Mouse (Mus musculus) heart, embryonic 13.5 days (tissue): Measurements from ENCODE around the gene Spire2. TPM values are rescaled to one million over a fixed set of nuclear protein-coding genes. Genes with fewer than 3 reads are reported as not detected.
"Not testable (repeated sequence)": the region's sequence is repeated elsewhere in the genome, so short reads cannot be mapped to it uniquely, and the experiment has no call there.

Experiments used
- ATAC-seq: fragments of 200-750 bp; cut with Nextera tagmentation; 2 replicates; pipeline ENCODE4 v1.8.0; 2017; ENCODE audit warnings: moderate TSS enrichment; ENCODE audit not compliant: insufficient number of reproducible peaks, low FRiP score, low TSS enrichment; ENCODE audit errors: extremely low read depth
- H3K27ac ChIP-seq: fragments of 300-500 bp; sonication (generic); replicated peaks from 2 replicates; pipeline ENCODE4 v1.5.1; 2015; ENCODE audit warnings: moderate library complexity, mild to moderate bottlenecking, inconsistent platforms
- H3K27me3 ChIP-seq: fragments of 300-500 bp; sonication (generic); replicated peaks from 2 replicates; pipeline ENCODE4 v1.6.1; 2015; ENCODE audit warnings: mild to moderate bottlenecking, inconsistent platforms
- H3K36me3 ChIP-seq: fragments of 300-500 bp; sonication (generic); 2 replicates; pipeline ENCODE4 v1.6.1; 2015; ENCODE audit warnings: mild to moderate bottlenecking, inconsistent platforms
- H3K4me1 ChIP-seq: fragments of 300-500 bp; sonication (generic); 2 replicates; pipeline ENCODE4 v1.6.1; 2015; ENCODE audit warnings: inconsistent platforms
- H3K4me2 ChIP-seq: fragments of 300-500 bp; sonication (generic); 2 replicates; pipeline ENCODE4 v1.6.1; 2015; ENCODE audit warnings: inconsistent platforms, mild to moderate bottlenecking, moderate library complexity
- H3K4me3 ChIP-seq: fragments of 300-500 bp; sonication (generic); 2 replicates; pipeline ENCODE4 v1.5.1; 2015; ENCODE audit warnings: moderate library complexity, mild to moderate bottlenecking, inconsistent platforms
- H3K9ac ChIP-seq: fragments of 300-500 bp; sonication (generic); 2 replicates; pipeline ENCODE4 v1.6.1; 2015; ENCODE audit warnings: inconsistent platforms, mild to moderate bottlenecking, moderate library complexity
- H3K9me3 ChIP-seq: fragments of 300-500 bp; sonication (generic); 2 replicates; pipeline ENCODE4 v1.6.1; 2016; ENCODE audit warnings: inconsistent platforms
- WGBS: fragments of 180-500 bp; shearing (Covaris S2); methylation state at CpG from one replicate; pipeline ENCODE4 v1.1.7; 2015; ENCODE audit warnings: mixed read lengths; 5-methylcytosine and 5-hydroxymethylcytosine counted together
- polyA plus RNA-seq: library from polyadenylated mRNA; unstranded; fragments of >200 nt; fragmentation: Nextera tagmentation; extraction: Ambion mirVana; gene quantifications from 2 replicates; pipeline ENCODE4 v1.2.1, GENCODE M21; 2015

Spire2 gene
- polyA plus RNA-seq, 1 experiment from 2014 or later = 1.1 TPM

GRCm38 (mm10) chr8:123410049-123410587 lies 77.6 kb downstream of the Spire2 start:
- H3K27ac ChIP-seq = 0 out of 2 replicates have a peak overlapping the region, but pooled peaks have one; percentile 6
- WGBS = 60% methylated on average over 8 of the region's 8 CpGs
- H3K27me3 ChIP-seq = peaks cover 61% of the 10 kb centered on the region
- H3K4me1 ChIP-seq = peaks cover 49% of the 10 kb centered on the region
- peak overlapping the region; percentile 65; the same call in 1 of the 2 replicates for H3K4me2 ChIP-seq
- H3K9me3 ChIP-seq = no peaks in the 10 kb centered on the region
- no peak overlapping the region for H3K4me3 ChIP-seq
- no peak for ATAC-seq
- no peaks in the 10 kb centered on the region for H3K36me3 ChIP-seq
- H3K9ac ChIP-seq = no peak overlapping the region

DNA sequence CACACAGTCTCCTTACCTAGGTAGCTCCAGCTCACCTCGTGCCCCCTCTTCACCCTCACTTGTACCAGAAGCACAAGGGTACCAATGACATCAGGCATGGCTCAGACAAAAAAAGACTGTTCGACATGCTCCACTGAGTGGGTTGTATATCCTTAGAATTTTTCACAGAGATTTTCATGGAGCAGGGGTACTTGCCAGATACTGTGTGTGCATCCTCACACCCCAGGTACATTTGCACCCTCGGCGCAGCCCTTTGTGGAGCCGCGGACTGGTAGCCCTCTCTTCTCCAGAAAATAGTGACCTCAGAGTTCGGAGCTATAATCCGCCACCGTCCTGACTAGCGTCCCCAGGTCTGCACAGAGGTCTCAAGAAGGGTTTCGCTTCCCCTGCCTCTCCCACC lies 78.3 kb downstream of the Spire2 start:
- WGBS = 14% methylated on average over 11 of the region's 11 CpGs
- no peaks in the 10 kb centered on the region for H3K9me3 ChIP-seq
- H3K4me1 ChIP-seq = peaks cover 49% of the 10 kb centered on the region
- H3K4me2 ChIP-seq = peak overlapping the region; percentile 65
- peak overlapping the region; percentile 47 for H3K4me3 ChIP-seq
- ATAC-seq = no peak
- no peaks in the 10 kb centered on the region for H3K36me3 ChIP-seq
- H3K27me3 ChIP-seq = peaks cover 61% of the 10 kb centered on the region
- H3K27ac ChIP-seq = no peak overlapping the region
- 0 out of 2 replicates have a peak overlapping the region, but pooled peaks have one; percentile 47 for H3K9ac ChIP-seq

GRCm38 (mm10) chr8:123411246-123411645 lies 78.7 kb downstream of the Spire2 start, which contains the start of gene Tubb3:
Gene Tubb3, plus strand, starts transcription at chr8:123411424.
- peak within 1 kb of the TSS; percentile 65 for H3K4me2 ChIP-seq
- no peaks in the 10 kb centered on the region for H3K36me3 ChIP-seq
- peak within 1 kb of the TSS; percentile 47 for H3K4me3 ChIP-seq
- H3K27me3 ChIP-seq = peaks cover 61% of the 10 kb centered on the region
- H3K27ac ChIP-seq = 0 out of 2 replicates have a peak within 1 kb of the TSS, but pooled peaks have one; percentile 6
- H3K9ac ChIP-seq = peak within 1 kb of the TSS; percentile 47
- ATAC-seq = no peak
- no peaks in the 10 kb centered on the region for H3K9me3 ChIP-seq
- peaks cover 49% of the 10 kb centered on the region for H3K4me1 ChIP-seq
- WGBS = 2% methylated on average over 29 of the region's 29 CpGs

DNA sequence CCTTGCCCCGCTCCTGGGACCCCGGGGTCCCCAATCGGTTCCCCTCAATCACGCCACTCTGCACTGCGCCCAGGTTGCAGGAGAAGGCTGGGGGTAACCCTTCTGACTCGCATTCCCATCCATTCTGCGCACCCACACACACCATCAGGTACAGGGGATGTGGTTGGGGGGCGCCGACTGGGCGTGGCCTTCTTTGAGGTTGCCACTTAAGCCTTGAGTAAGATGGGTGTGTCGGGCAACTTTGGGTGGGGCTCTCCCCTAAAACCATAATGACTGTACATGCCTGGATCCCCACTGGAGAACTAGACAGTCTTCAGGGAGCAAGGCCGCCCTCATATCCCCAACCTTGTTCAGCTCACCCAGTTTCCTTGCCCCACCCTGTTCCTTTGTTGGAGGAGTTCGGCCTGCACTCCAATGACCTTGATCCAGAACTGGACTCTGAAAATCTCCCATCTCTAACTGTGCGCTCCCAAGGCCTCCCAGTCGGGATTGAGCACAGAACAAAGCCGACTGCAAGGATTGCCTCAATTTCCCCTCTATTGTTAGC lies 79.3 kb downstream of the Spire2 start:
- Histone ChIP-seq H3K4me2 (peak overlapping the region; percentile 65), H3K36me3 (no peaks in the 10 kb centered on the region), H3K27me3 (peaks cover 59% of the 10 kb centered on the region), H3K9ac (peak overlapping the region; percentile 47), H3K9me3 (no peaks in the 10 kb centered on the region), H3K4me1 (peaks cover 44% of the 10 kb centered on the region), H3K27ac (no peak overlapping the region), H3K4me3 (peak overlapping the region; percentile 47)
- WGBS = 10% methylated on average over 16 of the region's 16 CpGs
- no peak for ATAC-seq

- Histone ChIP-seq H3K4me2 (peak overlapping the region; percentile 65), H3K36me3 (no peaks in the 10 kb centered on the region), H3K4me1 (peaks cover 42% of the 10 kb centered on the region), H3K27ac (no peak overlapping the region), H3K4me3 (peak overlapping the region; percentile 47; the same call in 1 of the 2 replicates), H3K9ac (no peak overlapping the region), H3K9me3 (no peaks in the 10 kb centered on the region), H3K27me3 (peaks cover 51% of the 10 kb centered on the region)
- 6% methylated on average over 12 of the region's 12 CpGs for WGBS
- ATAC-seq = no peak
These were observed 80.2 kb downstream of the Spire2 start for GRCm38 (mm10) chr8:123412560-123413170.

DNA sequence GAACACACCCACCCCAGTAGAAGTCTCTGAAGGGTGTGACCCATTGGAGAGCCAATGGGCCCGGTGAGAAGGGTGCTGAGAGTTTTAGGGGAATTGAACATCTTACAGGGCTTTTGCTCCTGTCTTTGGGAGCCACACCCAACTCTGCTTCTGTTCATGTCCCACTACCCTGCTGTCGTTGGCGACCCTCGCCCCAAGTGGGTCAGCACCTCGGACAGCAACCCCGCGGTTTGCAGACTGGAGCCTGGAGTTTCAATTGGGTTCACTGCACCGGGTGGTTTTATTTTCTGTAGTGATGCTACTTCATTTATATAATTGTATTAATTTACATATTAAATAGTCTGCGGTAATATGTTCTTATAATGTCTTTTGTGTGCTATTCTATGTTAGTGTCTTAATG lies 81.7 kb downstream of the Spire2 start:
- Histone ChIP-seq H3K27me3 (peaks cover 43% of the 10 kb centered on the region), H3K4me3 (no peak overlapping the region), H3K9me3 (no peaks in the 10 kb centered on the region), H3K4me1 (peaks cover 28% of the 10 kb centered on the region), H3K36me3 (no peaks in the 10 kb centered on the region), H3K4me2 (no peak overlapping the region), H3K27ac (no peak overlapping the region), H3K9ac (no peak overlapping the region)
- no peak for ATAC-seq
- WGBS = 6% methylated on average over 9 of the region's 9 CpGs

- H3K36me3 ChIP-seq, H3K9ac ChIP-seq, H3K9me3 ChIP-seq, H3K4me3 ChIP-seq, ATAC-seq, H3K4me2 ChIP-seq, H3K27ac ChIP-seq: not testable (repeated sequence)
- peaks cover 19% of the 10 kb centered on the region for H3K4me1 ChIP-seq
- peaks cover 42% of the 10 kb centered on the region for H3K27me3 ChIP-seq
- whole genome bisulfite sequencing = 77% methylated on average over 5 of the region's 5 CpGs
These were observed 82.6 kb downstream of the Spire2 start for GRCm38 (mm10) chr8:123414997-123415696.

GRCm38 (mm10) chr8:123415967-123416943 lies 83.7 kb downstream of the Spire2 start:
- Histone ChIP-seq H3K9me3 (no peaks in the 10 kb centered on the region), H3K4me3 (no peak overlapping the region), H3K9ac (no peak overlapping the region), H3K4me1 (peaks cover 8% of the 10 kb centered on the region), H3K4me2 (no peak overlapping the region), H3K27ac (no peak overlapping the region), H3K36me3 (no peaks in the 10 kb centered on the region), H3K27me3 (peaks cover 35% of the 10 kb centered on the region)
- ATAC-seq = no peak
- WGBS = 46% methylated on average over 8 of the region's 8 CpGs

DNA sequence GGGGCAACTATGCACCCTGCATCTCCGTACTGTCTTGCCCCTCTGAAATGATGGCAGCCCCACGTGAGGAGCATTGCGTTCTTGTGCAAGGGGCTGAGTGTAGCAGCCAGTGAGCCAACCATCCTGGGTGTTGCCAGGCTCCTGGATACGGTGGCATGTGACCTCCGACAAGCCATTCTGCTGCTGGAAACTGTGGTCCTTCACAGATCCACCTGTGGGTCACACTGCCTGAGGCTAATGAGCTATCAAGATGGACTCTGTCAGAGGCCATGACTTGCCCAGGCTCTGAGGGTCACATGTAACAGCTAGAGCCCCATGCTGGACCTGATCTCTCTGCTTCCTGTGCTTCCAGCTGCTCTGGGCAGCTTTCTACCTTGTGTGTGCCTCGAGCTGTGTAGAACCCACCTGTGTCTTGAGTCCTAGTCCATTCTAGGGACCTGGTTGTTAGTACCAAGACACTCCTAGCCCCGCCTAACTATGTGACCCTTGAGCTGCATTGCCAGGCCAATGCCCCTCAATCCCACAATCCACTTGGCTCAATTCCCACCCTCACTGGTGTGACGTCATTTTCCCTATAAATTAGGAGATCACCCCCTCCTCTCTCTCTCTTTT lies 84.5 kb downstream of the Spire2 start:
- Histone ChIP-seq H3K36me3 (no peaks in the 10 kb centered on the region), H3K9me3 (no peaks in the 10 kb centered on the region), H3K4me2 (no peak overlapping the region), H3K27ac (no peak overlapping the region), H3K4me3 (no peak overlapping the region), H3K4me1 (peaks cover 2% of the 10 kb centered on the region), H3K9ac (no peak overlapping the region), H3K27me3 (peaks cover 31% of the 10 kb centered on the region)
- WGBS = 71% methylated on average over 8 of the region's 8 CpGs
- ATAC-seq = no peak
